Mouse (Mus musculus) midbrain, postnatal 0 days (tissue): ENCODE results near the gene Gucy2d. TPM values are rescaled to one million over a fixed set of nuclear protein-coding genes. Genes with fewer than 3 reads are reported as not detected.

ENCODE experiments used
- ATAC-seq: fragments of 200-750 bp; cut with Nextera tagmentation; 2 replicates; pipeline ENCODE4 v1.8.0; 2017; ENCODE audit warnings: moderate number of reproducible peaks, mild to moderate bottlenecking, moderate TSS enrichment, moderate library complexity; ENCODE audit not compliant: low FRiP score
- DNase-seq: peaks from one replicate; pipeline ENCODE4 v3.0.0-alpha.2; 2015; ENCODE audit warnings: low spot score
- H3K27ac ChIP-seq: fragments of 300-500 bp; sonication (generic); 2 replicates; pipeline ENCODE4 v1.5.1; 2014; ENCODE audit warnings: low read depth, mild to moderate bottlenecking, low read length, mixed read lengths
- H3K27me3 ChIP-seq: fragments of 300-500 bp; sonication (generic); 2 replicates; pipeline ENCODE4 v1.6.1; 2014; ENCODE audit warnings: low read length, control low read depth, mixed read lengths; ENCODE audit not compliant: insufficient read depth
- H3K36me3 ChIP-seq: fragments of 300-500 bp; sonication (generic); 2 replicates; pipeline ENCODE4 v1.6.1; 2014; ENCODE audit warnings: low read length, control low read depth, mixed read lengths; ENCODE audit not compliant: insufficient read depth
- H3K4me1 ChIP-seq: fragments of 300-500 bp; sonication (generic); 2 replicates; pipeline ENCODE4 v1.6.1; 2014; ENCODE audit warnings: mild to moderate bottlenecking, control low read depth, antibody characterized with exemption, low read length, mixed read lengths; ENCODE audit not compliant: insufficient read depth
- H3K4me2 ChIP-seq: fragments of 300-500 bp; sonication (generic); 2 replicates; pipeline ENCODE4 v1.6.1; 2014; ENCODE audit warnings: low read depth, mild to moderate bottlenecking, low read length, mixed read lengths; ENCODE audit not compliant: poor library complexity, severe bottlenecking
- H3K4me3 ChIP-seq: fragments of 300-500 bp; sonication (generic); 2 replicates; pipeline ENCODE4 v1.5.1; 2014; ENCODE audit warnings: low read depth, mild to moderate bottlenecking, low read length, moderate library complexity
- H3K9ac ChIP-seq: fragments of 300-500 bp; sonication (generic); replicated peaks from 2 replicates; pipeline ENCODE4 v1.6.1; 2014; ENCODE audit warnings: mild to moderate bottlenecking, low read length, moderate library complexity, mixed read lengths; ENCODE audit not compliant: poor library complexity, severe bottlenecking
- H3K9me3 ChIP-seq: fragments of 300-500 bp; sonication (generic); 2 replicates; pipeline ENCODE4 v1.6.1; 2016; ENCODE audit warnings: low read length, control low read depth
- CTCF ChIP-seq: IDR thresholded peaks from 2 replicates; pipeline ENCODE4 v1.5.1; 2016; ENCODE audit warnings: antibody characterized with exemption, mild to moderate bottlenecking
- WGBS: fragments of 180-500 bp; shearing (Covaris S2); extraction: QIAGEN DNeasy Blood & Tissue Kit; methylation state at CpG from one replicate; pipeline ENCODE4 v1.1.7; 2014; 5-methylcytosine and 5-hydroxymethylcytosine counted together
- polyA plus RNA-seq: library from polyadenylated mRNA; unstranded; fragments of >200 nt; fragmentation: Nextera tagmentation; extraction: Ambion mirVana; gene quantifications from 2 replicates; pipeline ENCODE4 v1.2.1, GENCODE M21; 2015
- total RNA-seq: library from RNA; depleted of rRNA; stranded (reverse); fragments of >200 nt; gene quantifications from 2 replicates; pipeline ENCODE4 v1.2.3, GENCODE M21; 2014

The Gucy2d gene
- total and polyA plus RNA-seq, 2 experiments from 2014 or later, result 0.05 TPM; not detected in 1

GRCm38 (mm10) chr7:98493901-98494480 lies 53.8 kb downstream of the Gucy2d start:
- no peak overlapping the region for H3K27ac ChIP-seq
- no peaks in the 10 kb centered on the region for H3K4me1 ChIP-seq
- no peak for DNase-seq
- peaks cover 8% of the 10 kb centered on the region; the same call in 1 of the 2 replicates for H3K36me3 ChIP-seq
- TF ChIP-seq CTCF, result no peak
- H3K4me2 ChIP-seq, result no peak overlapping the region
- 79% methylated on average over 18 of the region's 18 CpGs for WGBS
- H3K9ac ChIP-seq, result no peak overlapping the region
- no peaks in the 10 kb centered on the region for H3K9me3 ChIP-seq
- H3K4me3 ChIP-seq, result no peak overlapping the region
- no peak for ATAC-seq
- no peaks in the 10 kb centered on the region for H3K27me3 ChIP-seq

- Histone ChIP-seq H3K4me2 (no peak overlapping the region), H3K27ac (no peak overlapping the region), H3K9me3 (no peaks in the 10 kb centered on the region), H3K27me3 (no peaks in the 10 kb centered on the region), H3K36me3 (peaks cover 8% of the 10 kb centered on the region; the same call in 1 of the 2 replicates), H3K4me1 (no peaks in the 10 kb centered on the region), H3K9ac (no peak overlapping the region), H3K4me3 (no peak overlapping the region)
- ATAC-seq (no peak), DNase-seq (no peak)
- TF ChIP-seq CTCF, result no peak
- 85% methylated on average over 1 of the region's 1 CpGs for WGBS
These were observed 55.4 kb downstream of the Gucy2d start for GRCm38 (mm10) chr7:98495591-98495990.

DNA sequence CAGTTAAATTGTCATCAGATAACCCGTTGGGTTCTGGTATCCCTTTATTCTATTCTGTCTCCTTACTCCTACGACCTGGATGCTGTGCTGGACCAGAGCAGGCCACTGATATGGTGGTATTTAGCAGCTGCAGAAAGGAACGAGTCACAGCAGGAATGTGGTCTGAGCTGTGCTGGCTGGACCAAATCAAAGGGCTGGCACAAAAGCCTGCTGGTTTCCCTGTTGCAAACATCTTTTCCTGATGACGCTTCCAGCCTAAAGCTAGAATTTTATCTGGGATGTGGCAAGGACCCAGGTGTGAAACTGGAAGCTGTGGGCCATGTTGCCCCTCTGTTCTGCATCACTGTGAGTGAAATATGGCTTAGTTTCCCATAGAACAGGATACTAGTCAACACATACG lies 57.2 kb downstream of the Gucy2d start:
- Histone ChIP-seq H3K27ac (no peak overlapping the region), H3K9ac (no peak overlapping the region), H3K4me1 (no peaks in the 10 kb centered on the region), H3K4me2 (no peak overlapping the region), H3K4me3 (no peak overlapping the region), H3K36me3 (peaks cover 10% of the 10 kb centered on the region; the same call in 1 of the 2 replicates), H3K9me3 (no peaks in the 10 kb centered on the region), H3K27me3 (no peaks in the 10 kb centered on the region)
- ATAC-seq (no peak), DNase-seq (no peak)
- 55% methylated on average over 5 of the region's 5 CpGs for WGBS
- no peak for TF ChIP-seq CTCF

DNA sequence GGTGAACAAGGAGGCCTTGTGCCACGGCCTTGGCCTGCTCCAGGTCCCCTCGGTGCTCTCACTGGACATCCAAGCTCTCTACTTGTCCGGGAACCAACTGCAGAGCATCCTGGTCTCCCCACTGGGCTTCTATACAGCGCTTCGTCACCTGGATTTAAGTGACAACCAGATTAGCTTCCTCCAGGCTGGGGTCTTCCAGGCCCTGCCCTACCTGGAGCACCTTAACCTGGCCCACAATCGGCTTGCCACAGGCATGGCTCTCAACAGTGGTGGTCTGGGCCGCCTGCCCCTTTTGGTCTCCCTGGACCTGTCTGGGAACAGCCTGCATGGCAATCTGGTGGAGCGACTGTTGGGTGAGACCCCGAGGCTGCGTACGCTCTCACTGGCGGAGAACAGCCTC lies 57.9 kb downstream of the Gucy2d start:
- WGBS, result 88% methylated on average over 12 of the region's 12 CpGs
- H3K36me3 ChIP-seq, result peaks cover 10% of the 10 kb centered on the region; the same call in 1 of the 2 replicates
- H3K4me2 ChIP-seq, result no peak overlapping the region
- H3K4me3 ChIP-seq, result no peak overlapping the region
- no peaks in the 10 kb centered on the region for H3K27me3 ChIP-seq
- ATAC-seq, result no peak
- no peaks in the 10 kb centered on the region for H3K4me1 ChIP-seq
- no peak overlapping the region for H3K9ac ChIP-seq
- H3K27ac ChIP-seq, result no peak overlapping the region
- no peak for TF ChIP-seq CTCF
- DNase-seq, result no peak
- H3K9me3 ChIP-seq, result no peaks in the 10 kb centered on the region

DNA sequence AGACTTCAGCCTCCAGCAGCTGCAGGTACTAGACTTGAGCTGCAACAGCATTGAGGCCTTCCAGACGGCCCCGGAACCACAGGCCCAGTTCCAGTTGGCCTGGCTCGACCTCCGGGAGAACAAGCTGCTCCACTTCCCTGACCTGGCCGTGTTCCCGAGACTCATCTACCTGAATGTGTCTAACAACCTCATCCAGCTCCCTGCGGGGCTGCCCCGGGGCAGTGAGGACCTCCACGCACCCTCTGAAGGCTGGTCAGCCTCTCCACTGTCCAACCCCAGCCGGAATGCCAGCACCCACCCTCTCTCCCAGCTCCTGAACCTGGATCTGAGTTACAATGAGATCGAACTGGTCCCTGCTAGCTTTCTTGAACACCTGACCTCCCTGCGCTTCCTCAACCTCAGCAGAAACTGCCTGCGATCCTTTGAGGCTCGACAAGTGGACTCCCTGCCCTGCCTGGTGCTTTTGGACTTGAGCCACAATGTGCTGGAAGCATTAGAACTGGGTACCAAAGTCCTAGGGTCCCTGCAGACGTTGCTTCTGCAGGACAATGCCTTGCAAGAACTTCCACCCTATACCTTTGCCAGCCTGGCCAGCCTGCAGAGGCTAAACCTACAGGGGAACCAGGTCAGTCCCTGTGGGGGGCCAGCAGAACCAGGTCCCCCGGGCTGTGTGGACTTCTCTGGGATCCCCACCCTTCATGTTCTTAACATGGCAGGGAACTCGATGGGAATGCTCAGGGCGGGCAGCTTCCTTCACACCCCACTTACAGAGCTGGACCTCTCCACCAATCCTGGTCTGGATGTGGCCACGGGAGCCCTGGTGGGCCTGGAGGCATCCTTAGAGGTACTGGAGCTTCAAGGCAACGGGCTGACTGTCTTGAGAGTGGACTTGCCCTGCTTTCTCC lies 58.7 kb downstream of the Gucy2d start:
- no peak overlapping the region for H3K4me2 ChIP-seq
- H3K4me3 ChIP-seq, result no peak overlapping the region
- 86% methylated on average over 20 of the region's 20 CpGs for WGBS
- H3K9ac ChIP-seq, result no peak overlapping the region
- H3K36me3 ChIP-seq, result peaks cover 10% of the 10 kb centered on the region; the same call in 1 of the 2 replicates
- H3K27ac ChIP-seq, result no peak overlapping the region
- no peak for TF ChIP-seq CTCF
- H3K4me1 ChIP-seq, result no peaks in the 10 kb centered on the region
- DNase-seq (no peak), ATAC-seq (no peak)
- no peaks in the 10 kb centered on the region for H3K27me3 ChIP-seq
- no peaks in the 10 kb centered on the region for H3K9me3 ChIP-seq
